Mouse (Mus musculus) brain, embryonic 14.5 days (tissue): ENCODE measurements around the gene Upb1.

ENCODE experiments used
- CTCF ChIP-seq: fragments of 200-500 bp; IDR thresholded peaks from 2 replicates; pipeline ENCODE4 v1.5.1; 2012; ENCODE audit warnings: inconsistent platforms, mild to moderate bottlenecking, moderate library complexity, borderline replicate concordance; ENCODE audit not compliant: insufficient read depth, insufficient read length; ENCODE audit errors: extremely low read depth
- POLR2A ChIP-seq: fragments of 200-500 bp; IDR thresholded peaks from 2 replicates; pipeline ENCODE4 v1.6.1; 2012; ENCODE audit warnings: mild to moderate bottlenecking, inconsistent platforms, borderline replicate concordance; ENCODE audit not compliant: poor library complexity, insufficient read depth, insufficient read length, severe bottlenecking; ENCODE audit errors: extremely low read depth

DNA sequence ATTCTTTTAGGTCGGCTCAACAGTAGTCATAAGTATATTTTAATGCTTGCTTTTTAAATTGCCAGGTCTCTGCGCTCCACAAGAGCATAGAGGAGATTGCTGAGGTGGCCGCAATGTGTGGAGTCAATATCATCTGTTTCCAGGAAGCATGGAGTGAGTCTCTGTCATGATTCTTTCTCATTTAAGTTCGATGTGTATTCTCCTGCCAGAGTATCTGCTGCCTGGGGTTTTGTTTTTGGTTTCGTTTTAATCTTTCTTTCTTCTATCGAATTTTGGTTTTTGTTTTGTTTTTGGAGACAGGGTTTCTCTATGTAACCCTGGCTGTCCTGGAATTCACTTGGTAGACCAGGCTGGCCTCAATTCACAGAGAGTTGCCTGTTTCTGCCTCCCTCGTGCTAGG, 14.0 kb downstream of the Upb1 start:
- TF ChIP-seq POLR2A (no peak), CTCF (no peak)
